Mouse (Mus musculus): ENCODE results near the gene Hsd17b13. TPM values are rescaled to one million over a fixed set of nuclear protein-coding genes. Genes with fewer than 3 reads are reported as not detected.
"Not testable (repeated sequence)": the region's sequence is repeated elsewhere in the genome, so short reads cannot be mapped to it uniquely, and the experiment has no call there.

Hsd17b13 gene
- polyA plus RNA-seq, 1 experiment: 1.6 TPM

- H3K27me3 ChIP-seq (ENCODE audit: control insufficient read depth, insufficient read depth, low read length): no peaks in the 10 kb centered on the region
- H3K4me1 ChIP-seq (ENCODE audit: control insufficient read depth, insufficient read depth, insufficient read length): no peaks in the 10 kb centered on the region
- H3K27ac ChIP-seq (ENCODE audit: insufficient read depth, low read length): no peak overlapping the region
- no peak for TF ChIP-seq CTCF (IDR thresholded peaks at IDR 0.05; ENCODE audit: extremely low read depth, insufficient read depth, insufficient read length, insufficient replicate concordance)
- TF ChIP-seq POLR2A (IDR thresholded peaks at IDR 0.05; ENCODE audit: low read depth, low read length): no peak
- 49% methylated on average over 5 of the region's 5 CpGs for WGBS
- no peak overlapping the region for H3K4me3 ChIP-seq (ENCODE audit: extremely low read depth, insufficient read depth, insufficient read length)
- H3K36me3 ChIP-seq (ENCODE audit: control insufficient read depth, insufficient read depth, low read length): no peaks in the 10 kb centered on the region
- DNase-seq (ENCODE audit: low read depth in 1 of 2, low spot score in 2 of 2): no peak
Measured at GRCm38 (mm10) chr5:103971051-103971450, 6.2 kb downstream of the Hsd17b13 start.

GRCm38 (mm10) chr5:103962935-103963429 is 14.2 kb downstream of the Hsd17b13 start:
- Histone ChIP-seq H3K36me3 (ENCODE audit: control insufficient read depth, insufficient read depth, low read length) (no peaks in the 10 kb centered on the region), H3K4me1 (ENCODE audit: control insufficient read depth, insufficient read depth, insufficient read length) (no peaks in the 10 kb centered on the region), H3K27ac (ENCODE audit: insufficient read depth, low read length) (no peak overlapping the region), H3K4me3 (ENCODE audit: extremely low read depth, insufficient read depth, insufficient read length) (no peak overlapping the region), H3K27me3 (ENCODE audit: control insufficient read depth, insufficient read depth, low read length) (no peaks in the 10 kb centered on the region)
- 88% methylated on average over 1 of the region's 1 CpGs for WGBS
- TF ChIP-seq POLR2A (IDR thresholded peaks at IDR 0.05; ENCODE audit: low read depth, low read length) (no peak), CTCF (IDR thresholded peaks at IDR 0.05; ENCODE audit: extremely low read depth, insufficient read depth, insufficient read length, insufficient replicate concordance) (no peak)
- no peak for DNase-seq (ENCODE audit: low read depth in 1 of 2, low spot score in 2 of 2)

GRCm38 (mm10) chr5:103954638-103955037 is 22.6 kb downstream of the Hsd17b13 start:
- H3K4me1 ChIP-seq (ENCODE audit: control insufficient read depth, insufficient read depth, insufficient read length): no peaks in the 10 kb centered on the region
- DNase-seq (ENCODE audit: low read depth in 1 of 2, low spot score in 2 of 2): no peak
- no peaks in the 10 kb centered on the region for H3K36me3 ChIP-seq (ENCODE audit: control insufficient read depth, insufficient read depth, low read length)
- no peak overlapping the region for H3K27ac ChIP-seq (ENCODE audit: insufficient read depth, low read length)
- TF ChIP-seq CTCF (IDR thresholded peaks at IDR 0.05; ENCODE audit: extremely low read depth, insufficient read depth, insufficient read length, insufficient replicate concordance) (no peak), POLR2A (IDR thresholded peaks at IDR 0.05; ENCODE audit: low read depth, low read length) (no peak)
- H3K4me3 ChIP-seq (ENCODE audit: extremely low read depth, insufficient read depth, insufficient read length): no peak overlapping the region
- 67% methylated on average over 5 of the region's 5 CpGs for WGBS
- no peaks in the 10 kb centered on the region for H3K27me3 ChIP-seq (ENCODE audit: control insufficient read depth, insufficient read depth, low read length)

- no peak overlapping the region for H3K4me3 ChIP-seq (ENCODE audit: extremely low read depth, insufficient read depth, insufficient read length)
- no peaks in the 10 kb centered on the region for H3K27me3 ChIP-seq (ENCODE audit: control insufficient read depth, insufficient read depth, low read length)
- no peak overlapping the region for H3K27ac ChIP-seq (ENCODE audit: insufficient read depth, low read length)
- WGBS: 86% methylated on average over 10 of the region's 10 CpGs
- no peaks in the 10 kb centered on the region for H3K36me3 ChIP-seq (ENCODE audit: control insufficient read depth, insufficient read depth, low read length)
- DNase-seq (ENCODE audit: low read depth in 1 of 2, low spot score in 2 of 2): no peak
- TF ChIP-seq CTCF (IDR thresholded peaks at IDR 0.05; ENCODE audit: extremely low read depth, insufficient read depth, insufficient read length, insufficient replicate concordance) (no peak), POLR2A (IDR thresholded peaks at IDR 0.05; ENCODE audit: low read depth, low read length) (no peak)
- no peaks in the 10 kb centered on the region for H3K4me1 ChIP-seq (ENCODE audit: control insufficient read depth, insufficient read depth, insufficient read length)
Measured at GRCm38 (mm10) chr5:103953135-103954083, 23.8 kb downstream of the Hsd17b13 start.

- H3K36me3 ChIP-seq (ENCODE audit: control insufficient read depth, insufficient read depth, low read length); DNase-seq (ENCODE audit: low read depth in 1 of 2, low spot score in 2 of 2); H3K4me3 ChIP-seq (ENCODE audit: extremely low read depth, insufficient read depth, insufficient read length); H3K4me1 ChIP-seq (ENCODE audit: control insufficient read depth, insufficient read depth, insufficient read length); H3K27me3 ChIP-seq (ENCODE audit: control insufficient read depth, insufficient read depth, low read length); H3K27ac ChIP-seq (ENCODE audit: insufficient read depth, low read length): not testable (repeated sequence)
- WGBS: 90% methylated on average over 15 of the region's 15 CpGs
Measured at GRCm38 (mm10) chr5:103950138-103950537, 27.1 kb downstream of the Hsd17b13 start.

GRCm38 (mm10) chr5:103943183-103943582 is 34.0 kb downstream of the Hsd17b13 start:
- H3K4me3 ChIP-seq (ENCODE audit: extremely low read depth, insufficient read depth, insufficient read length): no peak overlapping the region
- no peaks in the 10 kb centered on the region for H3K4me1 ChIP-seq (ENCODE audit: control insufficient read depth, insufficient read depth, insufficient read length)
- H3K27me3 ChIP-seq (ENCODE audit: control insufficient read depth, insufficient read depth, low read length): 0 out of 2 replicates have a peak, but pooled peaks cover 2% of the 10 kb centered on the region
- WGBS: 67% methylated on average over 6 of the region's 6 CpGs
- H3K36me3 ChIP-seq (ENCODE audit: control insufficient read depth, insufficient read depth, low read length): no peaks in the 10 kb centered on the region
- no peak overlapping the region for H3K27ac ChIP-seq (ENCODE audit: insufficient read depth, low read length)
- TF ChIP-seq CTCF (IDR thresholded peaks at IDR 0.05; ENCODE audit: extremely low read depth, insufficient read depth, insufficient read length, insufficient replicate concordance) (no peak), POLR2A (IDR thresholded peaks at IDR 0.05; ENCODE audit: low read depth, low read length) (no peak)
- no peak for DNase-seq (ENCODE audit: low read depth in 1 of 2, low spot score in 2 of 2)

GRCm38 (mm10) chr5:103939856-103940255 is 37.4 kb downstream of the Hsd17b13 start:
- no peak overlapping the region for H3K4me3 ChIP-seq (ENCODE audit: extremely low read depth, insufficient read depth, insufficient read length)
- 77% methylated on average over 1 of the region's 1 CpGs for WGBS
- H3K27ac ChIP-seq (ENCODE audit: insufficient read depth, low read length): no peak overlapping the region
- H3K36me3 ChIP-seq (ENCODE audit: control insufficient read depth, insufficient read depth, low read length): no peaks in the 10 kb centered on the region
- DNase-seq (ENCODE audit: low read depth in 1 of 2, low spot score in 2 of 2): no peak
- H3K4me1 ChIP-seq (ENCODE audit: control insufficient read depth, insufficient read depth, insufficient read length): no peaks in the 10 kb centered on the region
- no peak for TF ChIP-seq CTCF (IDR thresholded peaks at IDR 0.05; ENCODE audit: extremely low read depth, insufficient read depth, insufficient read length, insufficient replicate concordance)
- no peak for TF ChIP-seq POLR2A (IDR thresholded peaks at IDR 0.05; ENCODE audit: low read depth, low read length)
- H3K27me3 ChIP-seq (ENCODE audit: control insufficient read depth, insufficient read depth, low read length): 0 out of 2 replicates have a peak, but pooled peaks cover 2% of the 10 kb centered on the region
